Mouse (Mus musculus): Measurements from ENCODE around the gene Myo9b. TPM values are rescaled to one million over a fixed set of nuclear protein-coding genes. Genes with fewer than 3 reads are reported as not detected.
"Not testable (repeated sequence)": the region's sequence is repeated elsewhere in the genome, so short reads cannot be mapped to it uniquely, and the experiment has no call there.

Gene Myo9b
- polyA plus RNA-seq, 1 experiment from 2014 or later, result 16.8 TPM

- ATAC-seq (ENCODE audit: insufficient number of reproducible peaks, insufficient read depth, low FRiP score, low read depth); H3K4me3 ChIP-seq (ENCODE audit: control insufficient read depth in 1 of 2, insufficient read depth in 1 of 2, low read depth in 1 of 2, low read length in 2 of 2); H3K27ac ChIP-seq (replicated peaks in 1 of 2; ENCODE audit: control insufficient read depth in 1 of 2, insufficient read depth in 1 of 2, low read depth in 2 of 2, low read length in 2 of 2); H3K4me2 ChIP-seq (ENCODE audit: low read length); H3K9me3 ChIP-seq (ENCODE audit: control insufficient read depth, low read length); H3K9ac ChIP-seq (ENCODE audit: low read length); H3K27me3 ChIP-seq (ENCODE audit: control insufficient read depth, insufficient read depth, low read length): not testable (repeated sequence)
- peaks cover 2 to 11% of the 10 kb centered on the region in 2 experiments; a peak in 2 of 4 replicates for H3K4me1 ChIP-seq (ENCODE audit: control insufficient read depth in 2 of 2, insufficient read depth in 2 of 2, low read length in 2 of 2)
- peaks cover 21% of the 10 kb centered on the region for H3K36me3 ChIP-seq (ENCODE audit: control insufficient read depth, insufficient read depth, low read length)
- WGBS, result 86% methylated on average over 6 of the region's 6 CpGs
Measured at GRCm38 (mm10) chr8:71268286-71268685, 4.2 kb upstream of the Myo9b start.

DNA sequence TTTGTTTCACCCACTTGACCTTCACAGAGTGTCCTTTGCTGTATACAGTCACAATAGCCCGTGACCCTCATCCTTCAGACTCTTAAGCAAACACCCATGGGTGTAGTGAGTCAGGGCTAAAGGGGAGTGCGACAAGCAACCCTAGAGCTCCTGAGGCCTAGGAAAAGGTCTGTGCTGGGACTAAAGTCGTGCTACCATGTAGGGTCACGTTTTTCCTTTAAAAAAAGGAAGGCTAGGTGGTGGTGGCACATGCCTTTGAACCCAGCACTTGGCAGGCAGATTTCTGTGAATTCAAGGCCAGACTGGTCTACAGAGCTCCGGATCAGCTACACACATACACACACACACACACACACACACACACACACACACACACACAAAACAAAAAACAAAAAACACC, 884 bp upstream of the Myo9b start:
- ATAC-seq (ENCODE audit: insufficient number of reproducible peaks, insufficient read depth, low FRiP score, low read depth), result no peak
- H3K9ac ChIP-seq (ENCODE audit: low read length), result peak overlapping the region; percentile 90
- H3K4me2 ChIP-seq (ENCODE audit: low read length), result peak overlapping the region; percentile 76
- H3K27me3 ChIP-seq (ENCODE audit: control insufficient read depth, insufficient read depth, low read length), result no peaks in the 10 kb centered on the region
- H3K9me3 ChIP-seq (ENCODE audit: control insufficient read depth, low read length), result no peaks in the 10 kb centered on the region
- 13% methylated on average over 5 of the region's 5 CpGs for WGBS
- H3K27ac ChIP-seq (replicated peaks in 1 of 2; ENCODE audit: control insufficient read depth in 1 of 2, insufficient read depth in 1 of 2, low read depth in 2 of 2, low read length in 2 of 2), result peak overlapping the region; percentile 60 to 91
- peak overlapping the region; percentile 72 to 87 for H3K4me3 ChIP-seq (ENCODE audit: control insufficient read depth in 1 of 2, insufficient read depth in 1 of 2, low read depth in 1 of 2, low read length in 2 of 2)
- H3K36me3 ChIP-seq (ENCODE audit: control insufficient read depth, insufficient read depth, low read length), result peaks cover 25% of the 10 kb centered on the region; the same call in 1 of the 2 replicates
- peaks cover 16 to 26% of the 10 kb centered on the region in 2 experiments for H3K4me1 ChIP-seq (ENCODE audit: control insufficient read depth in 2 of 2, insufficient read depth in 2 of 2, low read length in 2 of 2)

DNA sequence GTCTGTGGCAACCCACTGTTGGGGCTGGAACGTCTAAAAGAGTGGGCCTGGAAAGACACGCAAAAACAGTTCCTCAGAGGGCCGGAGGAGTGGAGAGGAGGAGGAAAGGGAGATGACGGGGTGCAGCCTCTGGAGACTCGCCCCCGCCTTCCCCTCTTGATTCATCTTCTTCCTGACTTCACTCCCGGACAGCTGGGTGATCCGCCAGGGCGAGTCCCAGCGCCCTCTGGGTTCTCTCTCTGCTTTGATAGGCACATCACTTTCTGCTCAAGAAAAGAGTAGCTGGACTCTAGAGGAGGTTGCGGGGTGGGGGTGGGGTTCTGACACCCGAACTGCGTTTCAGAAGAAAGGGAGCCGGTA, 617 bp downstream of the Myo9b start:
- 0% methylated on average over 14 of the region's 14 CpGs for WGBS
- Histone ChIP-seq H3K27me3 (ENCODE audit: control insufficient read depth, insufficient read depth, low read length) (no peaks in the 10 kb centered on the region), H3K4me1 (ENCODE audit: control insufficient read depth in 2 of 2, insufficient read depth in 2 of 2, low read length in 2 of 2) (peaks cover 16 to 26% of the 10 kb centered on the region in 2 experiments), H3K9me3 (ENCODE audit: control insufficient read depth, low read length) (no peaks in the 10 kb centered on the region), H3K4me2 (ENCODE audit: low read length) (peak overlapping the region; percentile 81), H3K4me3 (ENCODE audit: control insufficient read depth in 1 of 2, insufficient read depth in 1 of 2, low read depth in 1 of 2, low read length in 2 of 2) (peak overlapping the region; percentile 72 to 87), H3K9ac (ENCODE audit: low read length) (peak overlapping the region; percentile 78), H3K36me3 (ENCODE audit: control insufficient read depth, insufficient read depth, low read length) (peaks cover 26% of the 10 kb centered on the region), H3K27ac (replicated peaks in 1 of 2; ENCODE audit: control insufficient read depth in 1 of 2, insufficient read depth in 1 of 2, low read depth in 2 of 2, low read length in 2 of 2) (peak overlapping the region; percentile 88)
- ATAC-seq (ENCODE audit: insufficient number of reproducible peaks, insufficient read depth, low FRiP score, low read depth), result peak; percentile 1; the same call in 1 of the 2 replicates

- Histone ChIP-seq H3K4me1 (ENCODE audit: control insufficient read depth in 2 of 2, insufficient read depth in 2 of 2, low read length in 2 of 2) (peaks cover 13 to 24% of the 10 kb centered on the region in 2 experiments), H3K9ac (ENCODE audit: low read length) (peak overlapping the region; percentile 78; the same call in 1 of the 2 replicates), H3K9me3 (ENCODE audit: control insufficient read depth, low read length) (no peaks in the 10 kb centered on the region), H3K4me2 (ENCODE audit: low read length) (no peak overlapping the region), H3K27me3 (ENCODE audit: control insufficient read depth, insufficient read depth, low read length) (no peaks in the 10 kb centered on the region), H3K27ac (replicated peaks in 1 of 2; ENCODE audit: control insufficient read depth in 1 of 2, insufficient read depth in 1 of 2, low read depth in 2 of 2, low read length in 2 of 2) (no peak overlapping the region), H3K4me3 (ENCODE audit: control insufficient read depth in 1 of 2, insufficient read depth in 1 of 2, low read depth in 1 of 2, low read length in 2 of 2) (no peak overlapping the region), H3K36me3 (ENCODE audit: control insufficient read depth, insufficient read depth, low read length) (peaks cover 26% of the 10 kb centered on the region)
- no peak for ATAC-seq (ENCODE audit: insufficient number of reproducible peaks, insufficient read depth, low FRiP score, low read depth)
Measured at GRCm38 (mm10) chr8:71274478-71274877, 2.0 kb downstream of the Myo9b start.

DNA sequence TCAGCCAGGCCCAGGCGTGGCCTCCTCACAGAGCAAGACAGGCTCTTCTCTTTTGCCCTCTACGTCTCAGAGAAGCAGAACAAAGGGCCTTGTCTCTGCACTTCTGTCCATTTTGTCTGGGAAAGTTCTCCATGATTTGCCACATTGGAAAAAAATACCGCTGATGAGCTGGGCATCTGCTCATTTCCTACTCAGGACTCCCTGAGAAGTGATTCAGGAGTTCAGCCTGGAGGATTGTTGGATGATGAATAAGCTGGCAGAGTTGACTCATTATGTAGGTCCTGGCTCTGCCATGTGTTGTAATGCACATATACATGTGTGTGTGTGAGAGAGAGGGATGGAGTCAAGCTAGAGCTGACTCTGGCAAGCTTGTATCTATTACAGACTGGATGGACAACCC, 3.7 kb downstream of the Myo9b start:
- WGBS, result 88% methylated on average over 3 of the region's 3 CpGs
- no peak overlapping the region for H3K27ac ChIP-seq (replicated peaks in 1 of 2; ENCODE audit: control insufficient read depth in 1 of 2, insufficient read depth in 1 of 2, low read depth in 2 of 2, low read length in 2 of 2)
- no peak overlapping the region for H3K4me3 ChIP-seq (ENCODE audit: control insufficient read depth in 1 of 2, insufficient read depth in 1 of 2, low read depth in 1 of 2, low read length in 2 of 2)
- H3K9me3 ChIP-seq (ENCODE audit: control insufficient read depth, low read length), result no peaks in the 10 kb centered on the region
- ATAC-seq (ENCODE audit: insufficient number of reproducible peaks, insufficient read depth, low FRiP score, low read depth), result no peak
- H3K27me3 ChIP-seq (ENCODE audit: control insufficient read depth, insufficient read depth, low read length), result no peaks in the 10 kb centered on the region
- peaks cover 20% of the 10 kb centered on the region for H3K36me3 ChIP-seq (ENCODE audit: control insufficient read depth, insufficient read depth, low read length)
- peaks cover 19 to 26% of the 10 kb centered on the region in 2 experiments for H3K4me1 ChIP-seq (ENCODE audit: control insufficient read depth in 2 of 2, insufficient read depth in 2 of 2, low read length in 2 of 2)
- H3K9ac ChIP-seq (ENCODE audit: low read length), result no peak overlapping the region
- no peak overlapping the region for H3K4me2 ChIP-seq (ENCODE audit: low read length)

- H3K4me1 ChIP-seq (ENCODE audit: control insufficient read depth in 2 of 2, insufficient read depth in 2 of 2, low read length in 2 of 2), result peaks cover 33 to 43% of the 10 kb centered on the region in 2 experiments
- H3K27me3 ChIP-seq (ENCODE audit: control insufficient read depth, insufficient read depth, low read length); H3K9me3 ChIP-seq (ENCODE audit: control insufficient read depth, low read length); H3K9ac ChIP-seq (ENCODE audit: low read length); H3K4me2 ChIP-seq (ENCODE audit: low read length); ATAC-seq (ENCODE audit: insufficient number of reproducible peaks, insufficient read depth, low FRiP score, low read depth); H3K4me3 ChIP-seq (ENCODE audit: control insufficient read depth in 1 of 2, insufficient read depth in 1 of 2, low read depth in 1 of 2, low read length in 2 of 2): not testable (repeated sequence)
- peaks cover 16% of the 10 kb centered on the region for H3K36me3 ChIP-seq (ENCODE audit: control insufficient read depth, insufficient read depth, low read length)
- H3K27ac ChIP-seq (replicated peaks in 1 of 2; ENCODE audit: control insufficient read depth in 1 of 2, insufficient read depth in 1 of 2, low read depth in 2 of 2, low read length in 2 of 2), result peak overlapping the region in 1 of 2 experiments; percentile 8; a peak in 1 of 4 replicates
- WGBS, result 83% methylated on average over 1 of the region's 1 CpGs
Measured at GRCm38 (mm10) chr8:71279409-71279808, 6.9 kb downstream of the Myo9b start.

GRCm38 (mm10) chr8:71281731-71282130, 9.2 kb downstream of the Myo9b start:
- not testable (repeated sequence) for H3K4me3 ChIP-seq (ENCODE audit: control insufficient read depth in 1 of 2, insufficient read depth in 1 of 2, low read depth in 1 of 2, low read length in 2 of 2); H3K27me3 ChIP-seq (ENCODE audit: control insufficient read depth, insufficient read depth, low read length); ATAC-seq (ENCODE audit: insufficient number of reproducible peaks, insufficient read depth, low FRiP score, low read depth); H3K9me3 ChIP-seq (ENCODE audit: control insufficient read depth, low read length); H3K36me3 ChIP-seq (ENCODE audit: control insufficient read depth, insufficient read depth, low read length)
- Histone ChIP-seq H3K9ac (ENCODE audit: low read length) (peak overlapping the region; percentile 21; the same call in 1 of the 2 replicates), H3K27ac (replicated peaks in 1 of 2; ENCODE audit: control insufficient read depth in 1 of 2, insufficient read depth in 1 of 2, low read depth in 2 of 2, low read length in 2 of 2) (peak overlapping the region; percentile 96 to 98), H3K4me2 (ENCODE audit: low read length) (0 out of 2 replicates have a peak overlapping the region, but pooled peaks have one; percentile 46), H3K4me1 (ENCODE audit: control insufficient read depth in 2 of 2, insufficient read depth in 2 of 2, low read length in 2 of 2) (peaks cover 35 to 50% of the 10 kb centered on the region in 2 experiments)
- 52% methylated on average over 1 of the region's 1 CpGs for WGBS

DNA sequence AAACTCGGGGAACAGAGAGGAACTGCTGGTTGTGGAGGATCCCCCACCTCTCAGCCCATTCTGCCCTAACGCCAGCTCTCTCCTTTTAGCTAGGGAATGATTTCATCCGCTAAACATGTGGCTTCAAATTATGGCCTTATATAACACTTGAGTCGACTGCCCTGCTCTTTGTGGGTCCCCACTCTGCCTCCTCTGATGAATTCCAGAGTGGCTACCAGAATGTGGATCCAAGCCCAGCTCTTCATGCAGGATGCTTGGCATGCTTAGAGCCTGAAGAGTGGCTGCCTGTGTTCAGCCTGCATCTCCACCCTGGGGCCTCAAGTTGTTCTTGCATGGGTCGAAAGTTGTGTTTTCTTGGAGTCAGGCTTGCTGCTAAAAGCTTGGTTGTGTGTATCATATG, 10.1 kb downstream of the Myo9b start:
- peaks cover 35 to 50% of the 10 kb centered on the region in 2 experiments for H3K4me1 ChIP-seq (ENCODE audit: control insufficient read depth in 2 of 2, insufficient read depth in 2 of 2, low read length in 2 of 2)
- no peaks in the 10 kb centered on the region for H3K27me3 ChIP-seq (ENCODE audit: control insufficient read depth, insufficient read depth, low read length)
- no peaks in the 10 kb centered on the region for H3K9me3 ChIP-seq (ENCODE audit: control insufficient read depth, low read length)
- H3K27ac ChIP-seq (replicated peaks in 1 of 2; ENCODE audit: control insufficient read depth in 1 of 2, insufficient read depth in 1 of 2, low read depth in 2 of 2, low read length in 2 of 2), result peak overlapping the region; percentile 96 to 98
- no peak overlapping the region for H3K4me3 ChIP-seq (ENCODE audit: control insufficient read depth in 1 of 2, insufficient read depth in 1 of 2, low read depth in 1 of 2, low read length in 2 of 2)
- WGBS, result 25% methylated on average over 5 of the region's 5 CpGs
- H3K36me3 ChIP-seq (ENCODE audit: control insufficient read depth, insufficient read depth, low read length), result no peaks in the 10 kb centered on the region
- peak overlapping the region; percentile 62 for H3K9ac ChIP-seq (ENCODE audit: low read length)
- peak overlapping the region; percentile 46 for H3K4me2 ChIP-seq (ENCODE audit: low read length)
- ATAC-seq (ENCODE audit: insufficient number of reproducible peaks, insufficient read depth, low FRiP score, low read depth), result peak; percentile 55

Data from heart, embryonic 14.5 days (tissue).